Mouse (Mus musculus): ENCODE measurements around the gene Spdef.
A peak's percentile ranks its signal among the peaks of the same experiment; 100 is the strongest.

The Spdef gene

DNA sequence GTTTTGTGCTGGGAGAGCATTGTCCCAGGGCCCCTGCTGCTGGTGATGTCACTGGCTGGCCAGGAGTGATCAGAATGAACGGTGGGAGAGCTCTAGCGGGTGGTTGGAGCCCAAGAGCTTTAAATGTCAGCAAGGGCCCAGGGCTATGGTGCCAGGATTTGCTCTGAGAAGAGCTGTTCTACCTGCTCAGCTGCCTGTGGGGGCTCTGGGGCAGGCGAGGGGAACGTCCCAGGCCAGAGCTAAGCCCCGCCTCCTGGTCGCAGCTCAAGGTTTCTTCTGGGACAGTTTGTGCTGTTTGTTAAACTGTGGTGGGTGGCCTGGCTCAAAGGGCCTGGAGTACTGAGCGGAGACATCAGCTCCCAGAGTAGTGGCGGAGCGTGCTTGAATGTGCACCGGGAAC lies 3.3 kb downstream of the Spdef start:
- no peak for DNase-seq (ENCODE audit: low spot score in 2 of 2)

GRCm38 (mm10) chr17:27725011-27725410 lies 3.7 kb downstream of the Spdef start:
- no peak for DNase-seq (ENCODE audit: low spot score in 2 of 2)

DNA sequence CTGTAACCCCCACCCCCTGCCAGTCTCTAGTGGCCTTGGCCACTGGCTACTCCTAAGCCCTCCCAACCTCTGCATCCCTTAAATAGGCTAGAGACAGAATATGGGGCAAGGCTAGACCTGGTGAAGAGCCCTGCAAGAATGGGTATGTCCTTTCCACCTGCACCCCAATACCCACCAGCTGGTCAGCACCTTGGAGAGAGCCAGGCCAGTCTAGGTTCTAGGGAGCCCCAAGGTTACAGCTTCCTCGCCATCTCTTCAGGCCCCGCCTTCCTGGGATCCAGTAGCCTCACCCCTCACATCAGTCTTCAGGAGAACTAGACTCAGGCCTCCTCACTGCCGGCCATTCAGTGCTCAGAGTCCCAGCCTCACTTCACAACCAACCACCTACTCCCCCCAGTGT lies 4.4 kb downstream of the Spdef start:
- no peak for DNase-seq (ENCODE audit: low spot score in 2 of 2)

- DNase-seq (ENCODE audit: low spot score in 2 of 2), result no peak
Observed at GRCm38 (mm10) chr17:27721125-27721664, 7.6 kb downstream of the Spdef start.

DNA sequence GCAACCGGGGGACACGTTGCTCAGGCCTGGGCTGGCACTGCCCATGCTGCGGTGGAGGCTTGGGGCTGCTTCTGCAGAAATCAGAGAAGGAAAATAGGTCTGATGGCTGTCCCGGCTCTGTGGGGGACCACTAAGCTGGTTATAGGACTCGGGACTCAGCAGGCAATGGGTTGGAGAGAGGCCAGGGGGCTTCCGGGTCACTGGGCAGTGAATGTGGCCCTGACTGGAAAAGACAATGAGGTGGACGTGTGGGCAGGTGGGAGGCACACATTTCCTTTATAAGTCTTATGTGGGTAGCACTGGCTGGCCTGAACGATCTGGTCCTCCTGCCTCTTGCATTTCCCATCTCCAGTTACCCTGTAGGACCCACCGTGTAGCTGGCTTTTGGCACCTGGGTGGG lies 8.4 kb downstream of the Spdef start:
- DNase-seq (ENCODE audit: low spot score in 2 of 2), result no peak

- no peak for DNase-seq (ENCODE audit: low spot score in 2 of 2)
Observed at GRCm38 (mm10) chr17:27719663-27720062, 9.1 kb downstream of the Spdef start.

- no peak for DNase-seq (ENCODE audit: low spot score in 2 of 2)
Observed at GRCm38 (mm10) chr17:27718250-27718649, 10.5 kb downstream of the Spdef start.

DNA sequence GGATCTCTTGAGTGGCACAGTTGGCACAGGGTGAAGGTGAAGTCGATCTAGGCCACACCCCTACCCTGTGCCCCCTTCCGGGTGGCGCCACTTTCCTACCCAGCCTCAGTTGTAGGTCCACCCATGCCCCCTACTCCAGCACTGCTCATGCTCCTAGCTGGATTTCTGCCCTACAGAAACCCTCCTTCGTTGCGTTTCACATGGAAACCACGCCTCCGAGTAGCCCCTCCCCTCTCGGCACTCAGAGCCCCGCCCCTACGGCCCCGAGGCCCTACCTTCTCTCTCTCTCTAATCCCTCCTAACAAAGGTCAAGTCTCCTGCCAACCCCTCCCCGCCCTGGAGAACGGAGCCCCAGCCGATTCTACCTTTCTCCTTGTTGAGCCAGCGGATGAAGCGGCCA lies 12.0 kb downstream of the Spdef start:
- DNase-seq (ENCODE audit: low spot score in 2 of 2), result no peak

DNA sequence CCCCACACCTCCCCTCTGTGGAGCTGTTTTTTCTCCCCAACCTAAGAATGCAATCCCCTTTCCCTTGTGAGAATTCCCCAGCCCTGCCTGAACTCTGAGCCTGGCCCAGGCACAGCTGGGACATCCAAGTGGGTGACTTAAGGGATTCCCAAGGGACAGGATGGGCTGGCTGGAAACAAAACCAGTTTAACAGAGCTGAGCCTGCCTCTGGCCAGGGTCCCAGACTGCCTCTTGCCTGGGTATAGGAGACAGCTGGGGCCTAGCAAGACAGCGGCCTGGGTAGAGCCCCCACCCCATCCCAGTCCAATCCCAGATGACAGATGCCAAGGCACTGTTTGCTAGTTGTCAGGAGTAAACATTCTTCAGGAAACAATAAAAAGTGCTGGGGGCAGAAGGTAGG lies 15.9 kb downstream of the Spdef start:
- DNase-seq (ENCODE audit: low spot score in 2 of 2), result no peak

- DNase-seq (ENCODE audit: low spot score in 2 of 2), result no peak
Observed at GRCm38 (mm10) chr17:27709650-27710049, 19.1 kb downstream of the Spdef start.

- DNase-seq (ENCODE audit: low spot score in 2 of 2), result no peak
Observed at GRCm38 (mm10) chr17:27707954-27708661, 20.6 kb downstream of the Spdef start.

- DNase-seq (ENCODE audit: low spot score in 2 of 2), result no peak
Observed at GRCm38 (mm10) chr17:27705661-27706060, 23.1 kb downstream of the Spdef start.

DNA sequence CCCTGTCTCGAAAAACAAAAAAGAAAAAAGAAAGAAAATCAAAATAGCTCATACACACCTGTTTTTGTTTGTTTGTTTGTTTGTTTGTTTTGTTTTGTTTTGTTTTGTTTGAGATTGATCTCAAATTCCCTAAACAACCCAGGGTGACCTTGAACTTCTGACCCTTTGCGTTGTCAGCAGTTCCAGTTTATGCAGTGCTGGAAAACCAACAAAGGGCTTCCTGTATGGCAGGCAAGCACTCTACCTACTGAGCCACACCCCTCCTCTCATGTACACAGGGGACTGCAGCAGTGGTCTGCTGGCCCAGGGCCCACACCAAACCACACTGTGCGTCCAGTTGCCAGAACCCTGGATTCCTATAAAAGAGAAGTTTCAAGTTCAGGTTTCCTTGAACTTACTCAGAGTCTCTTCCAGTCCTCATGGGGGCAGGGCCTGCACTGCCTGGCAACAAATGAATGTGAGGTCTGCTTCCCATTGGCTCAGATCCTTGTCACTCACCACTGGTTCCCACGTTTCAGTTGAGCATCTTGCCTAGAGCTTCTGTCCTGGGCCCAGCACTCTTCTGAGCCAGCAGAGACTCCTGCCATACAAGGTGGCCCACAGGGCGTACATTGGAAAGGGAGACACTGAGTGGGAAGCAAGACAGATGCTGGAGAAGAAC lies 24.7 kb downstream of the Spdef start:
- DNase-seq (ENCODE audit: low spot score in 2 of 2), result no peak

DNA sequence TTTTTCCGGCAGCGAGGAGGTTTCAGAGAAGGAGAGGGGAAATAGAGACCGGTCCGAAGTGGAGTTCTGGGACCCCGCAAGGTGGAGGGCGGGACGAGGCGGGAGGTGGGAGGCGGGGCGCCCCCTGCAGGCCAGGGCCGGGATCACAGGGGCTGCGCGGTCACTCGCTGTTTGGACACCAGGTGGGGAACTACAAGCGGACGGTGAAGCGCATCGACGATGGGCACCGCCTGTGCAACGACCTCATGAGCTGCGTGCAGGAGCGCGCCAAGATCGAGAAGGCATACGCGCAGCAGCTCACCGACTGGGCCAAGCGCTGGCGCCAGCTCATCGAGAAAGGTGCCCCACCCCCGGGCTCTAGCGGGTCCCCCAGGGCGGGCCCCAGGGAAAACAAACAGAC lies 26.2 kb downstream of the Spdef start:
- no peak for DNase-seq (ENCODE audit: low spot score in 2 of 2)

DNA sequence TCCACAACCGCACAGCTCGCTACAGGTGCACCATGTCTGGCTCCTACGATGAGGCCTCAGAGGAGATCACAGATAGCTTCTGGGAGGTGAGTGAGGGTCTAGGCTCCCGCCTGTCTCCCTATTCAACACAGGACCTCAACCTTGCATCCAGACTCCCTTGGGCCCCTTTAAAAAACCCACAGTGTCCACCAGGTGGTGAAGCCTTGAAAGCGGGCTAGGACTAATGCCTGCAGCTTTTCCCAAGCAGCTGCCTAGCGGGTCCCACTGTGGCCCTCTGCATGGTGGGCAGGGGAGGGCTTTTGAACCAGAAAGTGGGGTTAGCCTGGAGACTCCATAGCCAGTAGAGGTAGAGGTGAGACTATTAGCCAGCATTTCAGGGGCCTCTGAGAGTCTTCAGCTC lies 26.9 kb downstream of the Spdef start:
- DNase-seq (ENCODE audit: low spot score in 2 of 2), result no peak

GRCm38 (mm10) chr17:27700812-27701211 lies 27.9 kb downstream of the Spdef start:
- no peak for DNase-seq (ENCODE audit: low spot score in 2 of 2)

DNA sequence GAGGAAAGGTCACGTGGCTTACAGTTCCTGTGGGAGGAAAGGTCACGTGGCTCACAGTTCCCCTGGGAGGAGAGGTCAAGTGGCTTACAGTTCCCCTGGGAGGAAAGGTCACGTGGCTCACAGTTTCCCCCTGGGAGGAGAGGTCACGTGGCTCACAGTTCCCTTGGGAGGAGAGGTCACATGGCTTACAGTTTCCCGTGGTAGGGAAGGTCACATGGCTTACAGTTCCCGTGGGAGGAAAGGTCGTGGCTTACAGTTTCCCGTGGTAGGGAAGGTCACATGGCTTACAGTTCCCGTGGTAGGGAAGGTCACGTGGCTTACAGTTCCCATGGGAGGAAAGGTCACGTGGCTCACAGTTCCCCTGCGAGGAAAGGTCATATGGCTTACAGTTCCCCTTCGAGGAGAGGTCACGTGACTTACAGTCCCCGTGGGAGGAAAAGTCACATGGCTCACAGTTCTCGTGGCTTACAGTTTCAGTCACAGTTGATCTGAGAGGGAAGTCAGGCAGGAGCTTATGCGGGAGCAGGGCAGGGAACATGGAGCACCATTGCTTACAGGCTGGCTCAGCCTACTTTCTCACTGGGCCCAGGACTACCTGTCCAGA lies 29.0 kb downstream of the Spdef start:
- no peak for DNase-seq (ENCODE audit: low spot score in 2 of 2)

DNA sequence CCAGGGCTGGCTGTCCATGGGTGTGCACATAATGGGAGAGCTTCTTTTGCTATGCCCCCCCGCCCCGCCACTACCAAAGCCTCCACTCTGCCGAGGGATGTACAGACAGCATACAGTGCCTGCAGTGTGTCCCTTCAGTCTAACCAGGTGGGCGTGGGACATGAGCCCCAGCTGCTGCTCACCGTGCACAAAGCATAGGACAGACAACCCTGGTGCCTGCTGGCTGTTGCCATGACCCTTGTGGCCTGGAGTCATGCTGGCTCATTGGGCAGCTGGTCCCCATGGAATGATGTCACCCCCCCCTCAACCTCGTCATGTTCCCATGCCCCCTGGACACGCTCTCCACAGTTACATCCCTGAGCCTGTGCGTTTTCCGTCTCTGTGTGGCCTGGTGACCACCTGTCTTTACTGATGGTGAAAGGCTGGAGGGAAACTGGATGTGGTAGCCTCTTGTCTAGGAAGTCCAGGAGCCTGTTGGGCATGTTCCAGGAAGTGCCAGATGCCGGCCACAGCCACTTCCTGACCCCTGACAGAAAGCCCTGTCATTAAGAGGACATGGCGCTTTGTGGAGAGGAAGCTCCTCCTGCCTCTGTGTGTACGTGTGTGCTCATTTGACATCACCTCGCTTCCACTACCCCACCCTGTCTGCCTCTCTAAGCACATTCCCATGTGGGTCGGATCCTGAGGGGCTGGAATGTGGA lies 37.6 kb downstream of the Spdef start:
- DNase-seq (ENCODE audit: low spot score in 2 of 2), result no peak

- DNase-seq (ENCODE audit: low spot score in 2 of 2), result no peak
Observed at GRCm38 (mm10) chr17:27686395-27686794, 42.4 kb downstream of the Spdef start.

GRCm38 (mm10) chr17:27685550-27685913 lies 43.2 kb downstream of the Spdef start:
- DNase-seq (ENCODE audit: low spot score in 2 of 2), result no peak

- peak; percentile 58 to 75 for DNase-seq (ENCODE audit: low spot score in 2 of 2)
Observed at GRCm38 (mm10) chr17:27684886-27685549, 43.7 kb downstream of the Spdef start.
